In genomic region chr13:52658477-52658876, GRCm38 (mm10) we compare ENCODE assay signal across 8 mouse cellular contexts.
DNase-seq lines count a peak whose midpoint lies in the region.

No protein-coding gene starts in this region.

- peak; percentile 79 for DNase-seq in CD4-positive, CD25-positive, alpha-beta regulatory T cell, adult 2 months (ENCODE audit: low read depth, low spot score)
- DNase-seq in R1 (ENCODE audit: low read depth, low spot score) = peak; percentile 63
- peak; percentile 54 to 74 for DNase-seq in cerebellum, postnatal 25 days
- DNase-seq in gastrocnemius, postnatal 14 days = peak; percentile 49
- DNase-seq in kidney, postnatal 4 days = peak; percentile 71 to 75
- peak; percentile 69 for DNase-seq in lung, postnatal 10 days
- peak; percentile 68 for DNase-seq in retina, postnatal 1 day
- peak; percentile 60 to 61 for DNase-seq in thymus, postnatal 36 days

- intact Hi-C loops in gastrocnemius, postnatal 14 days (cut with DNase I; ENCODE audit: low total_unique reads) = loop anchor here (5.0 kb wide), 2 partner anchors 54 to 439 kb away; no protein-coding TSS in a partner anchor

Comparison
In these comparisons a context has a peak if more than half of its experiments do, and no peak if none do; other contexts are left out.
1. Peak in every context shown above with its lines: DNase-seq.